Comparison of ENCODE assay signal across 21 mouse cellular contexts in genomic region chr5:77080761-77081160, GRCm38 (mm10). TPM values are rescaled to one million over a fixed set of nuclear protein-coding genes. Genes with fewer than 3 reads are reported as not detected.
DNase-seq lines count a peak whose midpoint lies in the region; ATAC-seq and TF ChIP-seq lines count a peak whose summit lies in the region.
"Had no signal": no experiment of that assay in that cellular context is flagged by ENCODE, and none has a peak within 500 bp of the region (broad histone marks: within the 10 kb centered on the region; RNA-seq: fewer than 3 reads in every experiment).

No protein-coding gene starts in this region.

- H3K4me1 ChIP-seq in embryonic facial prominence, embryonic 14.5 days (ENCODE audit: control insufficient read depth, insufficient read depth, low read length): no peaks in the 10 kb centered on the region
- H3K4me1 ChIP-seq: heart, embryonic 13.5 days; liver, embryonic 12.5 days; midbrain, embryonic 15.5 days; neural tube, embryonic 15.5 days had no signal

- no peak overlapping the region for H3K27ac ChIP-seq in embryonic facial prominence, embryonic 14.5 days (replicated peaks; ENCODE audit: low read depth, low read length)
- peak overlapping the region; percentile 48 for H3K27ac ChIP-seq in gastrocnemius, adult 2 months
- H3K27ac ChIP-seq: heart, embryonic 13.5 days; hindbrain, embryonic 14.5 days; layer of hippocampus, adult 2 months; liver, embryonic 12.5 days; midbrain, embryonic 15.5 days; neural tube, embryonic 15.5 days had no signal

- intact Hi-C loops in gastrocnemius, adult 2 months (cut with DNase I): no loop called here

- no peak for TF ChIP-seq CTCF in gastrocnemius, adult 2 months (IDR thresholded peaks at IDR 0.05)

- H3K9ac ChIP-seq in embryonic facial prominence, embryonic 14.5 days (ENCODE audit: low read depth, low read length): no peak overlapping the region
- H3K9ac ChIP-seq: heart, embryonic 13.5 days; hindbrain, embryonic 14.5 days; liver, embryonic 12.5 days; midbrain, embryonic 15.5 days; neural tube, embryonic 15.5 days had no signal

- WGBS in embryonic facial prominence, embryonic 14.5 days: 73% methylated on average over 4 of the region's 4 CpGs

- H3K36me3 ChIP-seq in embryonic facial prominence, embryonic 14.5 days (ENCODE audit: control insufficient read depth, insufficient read depth, low read length): no peaks in the 10 kb centered on the region
- H3K36me3 ChIP-seq: liver, embryonic 12.5 days; midbrain, embryonic 15.5 days; neural tube, embryonic 15.5 days had no signal

- no peak overlapping the region for H3K4me2 ChIP-seq in embryonic facial prominence, embryonic 14.5 days (ENCODE audit: low read depth, low read length)
- H3K4me2 ChIP-seq: heart, embryonic 13.5 days; hindbrain, embryonic 14.5 days; liver, embryonic 12.5 days; midbrain, embryonic 15.5 days; neural tube, embryonic 15.5 days had no signal

- no peak overlapping the region for H3K4me3 ChIP-seq in embryonic facial prominence, embryonic 14.5 days (ENCODE audit: low read depth, low read length)
- no peak overlapping the region for H3K4me3 ChIP-seq in gastrocnemius, adult 2 months
- H3K4me3 ChIP-seq: heart, embryonic 13.5 days; layer of hippocampus, adult 2 months; liver, embryonic 12.5 days; midbrain, embryonic 15.5 days; neural tube, embryonic 15.5 days had no signal

- no peaks in the 10 kb centered on the region for H3K27me3 ChIP-seq in embryonic facial prominence, embryonic 14.5 days (replicated peaks; ENCODE audit: control insufficient read depth, insufficient read depth, low read length)
- H3K27me3 ChIP-seq: heart, embryonic 13.5 days; liver, embryonic 12.5 days; midbrain, embryonic 15.5 days; neural tube, embryonic 15.5 days had no signal

- H3K9me3 ChIP-seq in embryonic facial prominence, embryonic 14.5 days (ENCODE audit: control insufficient read depth, low read length): no peaks in the 10 kb centered on the region
- H3K9me3 ChIP-seq: liver, embryonic 12.5 days; midbrain, embryonic 15.5 days; neural tube, embryonic 15.5 days had no signal

- peak; percentile 19 for DNase-seq in testis, postnatal 14 days (ENCODE audit: low spot score)
- DNase-seq in testis, postnatal 10 days (ENCODE audit: low spot score): no peak
- peak; percentile 54 for DNase-seq in embryonic facial prominence, embryonic 14.5 days (ENCODE audit: low spot score)
- peak; percentile 58 for DNase-seq in gastrocnemius, adult 2 months
- DNase-seq in skeletal muscle tissue, adult 2 months (ENCODE audit: low read depth, low spot score): peak; percentile 65
- no peak for DNase-seq in right cerebral cortex, postnatal 4 days
- no peak for DNase-seq in cerebellum, adult 11 months
- DNase-seq: cerebellum, adult 2 months; kidney, adult 8-10 months; kidney, postnatal 14 days; lung, adult 2 months; lung, postnatal 36 days; right cerebral cortex, postnatal 25 days; thymus, adult 18-20 months had no signal

- ATAC-seq in embryonic facial prominence, embryonic 14.5 days (ENCODE audit: low read depth): no peak
- ATAC-seq: activated CD4-positive, CD25-positive, alpha-beta regulatory T cell, adult 4 months; liver, embryonic 12.5 days; midbrain, embryonic 15.5 days had no signal

RNA-seq across cellular contexts. Expression of gene Hopx, which starts 34.2 kb away (rescaled TPM):
- 1.6 and 2.8 TPM in 2 replicates for polyA plus RNA-seq in embryonic facial prominence, embryonic 14.5 days (2014; fragmentation: Nextera tagmentation; extraction: Ambion mirVana)
- total RNA-seq in gastrocnemius, adult 2 months (2021): 1 to 10 TPM; 2.2 to 5.4 TPM
- polyA plus RNA-seq: liver, embryonic 12.5 days had no signal

Comparison
In these comparisons a context has a peak if more than half of its experiments do, and no peak if none do; other contexts are left out.
1. DNase-seq: peak in testis, postnatal 14 days (single experiment), embryonic facial prominence, embryonic 14.5 days (single experiment), gastrocnemius, adult 2 months (single experiment) and skeletal muscle tissue, adult 2 months (single experiment); none in testis, postnatal 10 days (single experiment), right cerebral cortex, postnatal 4 days (single experiment) and cerebellum, adult 11 months (single experiment).